ENCODE assay signal across 7 mouse cellular contexts in genomic region chr7:143739511-143740461, GRCm38 (mm10). TPM values are rescaled to one million over a fixed set of nuclear protein-coding genes. Genes with fewer than 3 reads are reported as not detected.
DNase-seq lines count a peak whose midpoint lies in the region; ATAC-seq and TF ChIP-seq lines count a peak whose summit lies in the region.

No protein-coding gene starts in this region.

- H3K9me3 ChIP-seq in intestine, embryonic 16.5 days (ENCODE audit: control insufficient read depth, low read length), result no peaks in the 10 kb centered on the region
- no peaks in the 10 kb centered on the region for H3K9me3 ChIP-seq in limb, embryonic 11.5 days (ENCODE audit: control insufficient read depth, low read length)
- H3K9me3 ChIP-seq in midbrain, embryonic 12.5 days, result no peaks in the 10 kb centered on the region

- peak overlapping the region; percentile 87 for H3K9ac ChIP-seq in intestine, embryonic 16.5 days (ENCODE audit: low read depth, low read length)
- peak overlapping the region; percentile 90 for H3K9ac ChIP-seq in limb, embryonic 11.5 days (ENCODE audit: low read length)
- peak overlapping the region; percentile 90 for H3K9ac ChIP-seq in midbrain, embryonic 12.5 days (replicated peaks)

- H3K36me3 ChIP-seq in intestine, embryonic 16.5 days (ENCODE audit: control insufficient read depth, insufficient read depth, low read length), result no peaks in the 10 kb centered on the region
- H3K36me3 ChIP-seq in limb, embryonic 11.5 days (ENCODE audit: control insufficient read depth, insufficient read depth, low read length), result no peaks in the 10 kb centered on the region
- no peaks in the 10 kb centered on the region for H3K36me3 ChIP-seq in midbrain, embryonic 12.5 days
- H3K36me3 ChIP-seq in spleen, adult 2 months (ENCODE audit: control insufficient read depth, insufficient read depth, low read length), result no peaks in the 10 kb centered on the region

- ATAC-seq in granulocyte monocyte progenitor cell, adult 5-6 weeks (replicated peaks; ENCODE audit: poor library complexity, severe bottlenecking), result peak; percentile 81
- ATAC-seq in intestine, embryonic 16.5 days, result peak; percentile 95
- peak; percentile 85 for ATAC-seq in limb, embryonic 11.5 days (ENCODE audit: insufficient number of reproducible peaks, low FRiP score, low TSS enrichment, low read depth)
- ATAC-seq in midbrain, embryonic 12.5 days (ENCODE audit: low FRiP score, low read depth), result peak; percentile 92

- peaks cover 30% of the 10 kb centered on the region for H3K4me1 ChIP-seq in intestine, embryonic 16.5 days (ENCODE audit: control insufficient read depth, insufficient read depth, low read length)
- peaks cover 12% of the 10 kb centered on the region for H3K4me1 ChIP-seq in limb, embryonic 11.5 days (ENCODE audit: control insufficient read depth, insufficient read depth, low read length)
- H3K4me1 ChIP-seq in midbrain, embryonic 12.5 days, result peaks cover 28% of the 10 kb centered on the region
- H3K4me1 ChIP-seq in spleen, adult 2 months (ENCODE audit: control insufficient read depth, insufficient read depth, insufficient read length), result peaks cover 3% of the 10 kb centered on the region

- peak; percentile 75 to 78 for DNase-seq in adrenal gland, adult 18-20 months (ENCODE audit: low spot score in 2 of 2)
- DNase-seq in embryo, embryonic 11.5 days (ENCODE audit: low read depth, low spot score), result peak; percentile 75
- peak; percentile 89 for DNase-seq in limb, embryonic 11.5 days (ENCODE audit: low spot score)
- peak in 1 of 2 experiments; percentile 25 for DNase-seq in spleen, adult 2 months (ENCODE audit: low read depth in 1 of 2, low spot score in 2 of 2)

- peak overlapping the region; percentile 82 for H3K4me3 ChIP-seq in intestine, embryonic 16.5 days (ENCODE audit: low read length)
- peak overlapping the region; percentile 74 for H3K4me3 ChIP-seq in limb, embryonic 11.5 days (ENCODE audit: low read depth, low read length)
- H3K4me3 ChIP-seq in midbrain, embryonic 12.5 days, result peak overlapping the region; percentile 69
- H3K4me3 ChIP-seq in spleen, adult 2 months (ENCODE audit: extremely low read depth, insufficient read depth, insufficient read length), result peak overlapping the region; percentile 41; the same call in 1 of the 2 replicates

- TF ChIP-seq POLR2A in spleen, adult 2 months (IDR thresholded peaks at IDR 0.05; ENCODE audit: low read depth, low read length), result no peak

- H3K4me2 ChIP-seq in intestine, embryonic 16.5 days (ENCODE audit: low read depth, low read length), result peak overlapping the region; percentile 91
- H3K4me2 ChIP-seq in limb, embryonic 11.5 days (ENCODE audit: low read depth, severe bottlenecking), result peak overlapping the region; percentile 84
- H3K4me2 ChIP-seq in midbrain, embryonic 12.5 days (replicated peaks), result peak overlapping the region; percentile 94

- peak overlapping the region; percentile 87 for H3K27ac ChIP-seq in intestine, embryonic 16.5 days (ENCODE audit: low read length)
- H3K27ac ChIP-seq in limb, embryonic 11.5 days (replicated peaks; ENCODE audit: low read depth, low read length), result peak overlapping the region; percentile 67; the same call in 1 of the 2 replicates
- H3K27ac ChIP-seq in midbrain, embryonic 12.5 days (replicated peaks), result peak overlapping the region; percentile 56; the same call in 1 of the 2 replicates
- peak overlapping the region; percentile 1 for H3K27ac ChIP-seq in spleen, adult 2 months (ENCODE audit: insufficient read depth, low read length)

- H3K27me3 ChIP-seq in intestine, embryonic 16.5 days (replicated peaks; ENCODE audit: control insufficient read depth, insufficient read depth, low read length), result no peaks in the 10 kb centered on the region
- H3K27me3 ChIP-seq in limb, embryonic 11.5 days (ENCODE audit: control insufficient read depth, insufficient read depth, low read length), result no peaks in the 10 kb centered on the region
- peaks cover 15% of the 10 kb centered on the region for H3K27me3 ChIP-seq in midbrain, embryonic 12.5 days
- H3K27me3 ChIP-seq in spleen, adult 2 months (ENCODE audit: control insufficient read depth, insufficient read depth, low read length), result peaks cover 5% of the 10 kb centered on the region

- TF ChIP-seq CTCF in spleen, adult 2 months (IDR thresholded peaks at IDR 0.05; ENCODE audit: extremely low read depth, insufficient read depth, insufficient read length, insufficient replicate concordance), result no peak

- WGBS in intestine, embryonic 16.5 days, result 2% methylated on average over 38 of the region's 38 CpGs
- 2% methylated on average over 35 of the region's 38 CpGs for WGBS in limb, embryonic 11.5 days
- WGBS in midbrain, embryonic 12.5 days, result 2% methylated on average over 34 of the region's 38 CpGs
- WGBS in spleen, adult 2 months, result 16% methylated on average over 38 of the region's 38 CpGs

RNA-seq across cellular contexts. Expression of gene Osbpl5, which starts 17.0 kb away (rescaled TPM):
- total RNA-seq in adrenal gland, adult 18-20 months (2021), result 10 to 100 TPM; 24.5 to 29.1 TPM
- total RNA-seq in granulocyte monocyte progenitor cell, adult 5-6 weeks (2014; fragmentation: Nextera tagmentation), result 3.9 and 5.2 TPM in 2 replicates
- total RNA-seq in granulocyte monocyte progenitor cell, adult 5-6 weeks (2017), result 7.5 and 16.6 TPM in 2 replicates
- polyA plus RNA-seq in intestine, embryonic 16.5 days (2015; fragmentation: Nextera tagmentation; extraction: Ambion mirVana), result 26.4 and 29.0 TPM in 2 replicates
- 17.2 and 17.9 TPM in 2 replicates for polyA plus RNA-seq in limb, embryonic 11.5 days (2014; fragmentation: Nextera tagmentation; extraction: Ambion mirVana)
- 21.6 and 22.1 TPM in 2 replicates for polyA plus RNA-seq in midbrain, embryonic 12.5 days (2016; fragmentation: Nextera tagmentation; extraction: Ambion mirVana)
- polyA plus RNA-seq in spleen, adult 2 months (2012; rRNA removed), result 31.2 and 37.6 TPM in 2 replicates

RNA-seq across cellular contexts. Expression of gene Mrgprg, which starts 27.0 kb away (rescaled TPM):
- total RNA-seq in adrenal gland, adult 18-20 months (2021), result 1 to 10 TPM; 1.7 to 2.2 TPM
- total RNA-seq in granulocyte monocyte progenitor cell, adult 5-6 weeks (2014; fragmentation: Nextera tagmentation), result not detected in 2 replicates
- not detected in 2 replicates for total RNA-seq in granulocyte monocyte progenitor cell, adult 5-6 weeks (2017)
- polyA plus RNA-seq in intestine, embryonic 16.5 days (2015; fragmentation: Nextera tagmentation; extraction: Ambion mirVana), result not detected in 2 replicates
- polyA plus RNA-seq in limb, embryonic 11.5 days (2014; fragmentation: Nextera tagmentation; extraction: Ambion mirVana), result not detected in 2 replicates
- polyA plus RNA-seq in midbrain, embryonic 12.5 days (2016; fragmentation: Nextera tagmentation; extraction: Ambion mirVana), result not detected in 2 replicates
- not detected in 2 replicates for polyA plus RNA-seq in spleen, adult 2 months (2012; rRNA removed)

RNA-seq across cellular contexts. Expression of gene Mrgpre, which starts 44.5 kb away (rescaled TPM):
- 1 to 10 TPM; 2.3 to 2.9 TPM for total RNA-seq in adrenal gland, adult 18-20 months (2021)
- 2.6 and 2.9 TPM in 2 replicates for total RNA-seq in granulocyte monocyte progenitor cell, adult 5-6 weeks (2014; fragmentation: Nextera tagmentation)
- 0.34 and 0.41 TPM in 2 replicates for total RNA-seq in granulocyte monocyte progenitor cell, adult 5-6 weeks (2017)
- 1.4 and 1.5 TPM in 2 replicates for polyA plus RNA-seq in intestine, embryonic 16.5 days (2015; fragmentation: Nextera tagmentation; extraction: Ambion mirVana)
- 2.0 and 2.2 TPM in 2 replicates for polyA plus RNA-seq in limb, embryonic 11.5 days (2014; fragmentation: Nextera tagmentation; extraction: Ambion mirVana)
- 2.2 and 3.0 TPM in 2 replicates for polyA plus RNA-seq in midbrain, embryonic 12.5 days (2016; fragmentation: Nextera tagmentation; extraction: Ambion mirVana)
- polyA plus RNA-seq in spleen, adult 2 months (2012; rRNA removed), result 6.6 and 7.6 TPM in 2 replicates

RNA-seq across cellular contexts. Expression of gene Tnfrsf23, which starts 54.1 kb away (rescaled TPM):
- total RNA-seq in adrenal gland, adult 18-20 months (2021), result 1 to 10 TPM; 2.8 to 3.7 TPM
- total RNA-seq in granulocyte monocyte progenitor cell, adult 5-6 weeks (2014; fragmentation: Nextera tagmentation), result 1.2 and 2.8 TPM in 2 replicates
- 0.72 and 1.7 TPM in 2 replicates for total RNA-seq in granulocyte monocyte progenitor cell, adult 5-6 weeks (2017)
- 1.2 and 1.4 TPM in 2 replicates for polyA plus RNA-seq in intestine, embryonic 16.5 days (2015; fragmentation: Nextera tagmentation; extraction: Ambion mirVana)
- 0.09 and 0.58 TPM in 2 replicates for polyA plus RNA-seq in limb, embryonic 11.5 days (2014; fragmentation: Nextera tagmentation; extraction: Ambion mirVana)
- polyA plus RNA-seq in midbrain, embryonic 12.5 days (2016; fragmentation: Nextera tagmentation; extraction: Ambion mirVana), result 0.57 and 0.60 TPM in 2 replicates
- polyA plus RNA-seq in spleen, adult 2 months (2012; rRNA removed), result 0.94 and 0.99 TPM in 2 replicates

Comparison
In these comparisons a context has a peak if more than half of its experiments do, and no peak if none do; other contexts are left out.
1. H3K27ac ChIP-seq: peak in every context shown above with its lines; median percentile 87 in intestine, embryonic 16.5 days; 67 in limb, embryonic 11.5 days; 56 in midbrain, embryonic 12.5 days; 1 in spleen, adult 2 months.